ENCODE assay signal across 26 mouse cellular contexts in the genomic region with DNA sequence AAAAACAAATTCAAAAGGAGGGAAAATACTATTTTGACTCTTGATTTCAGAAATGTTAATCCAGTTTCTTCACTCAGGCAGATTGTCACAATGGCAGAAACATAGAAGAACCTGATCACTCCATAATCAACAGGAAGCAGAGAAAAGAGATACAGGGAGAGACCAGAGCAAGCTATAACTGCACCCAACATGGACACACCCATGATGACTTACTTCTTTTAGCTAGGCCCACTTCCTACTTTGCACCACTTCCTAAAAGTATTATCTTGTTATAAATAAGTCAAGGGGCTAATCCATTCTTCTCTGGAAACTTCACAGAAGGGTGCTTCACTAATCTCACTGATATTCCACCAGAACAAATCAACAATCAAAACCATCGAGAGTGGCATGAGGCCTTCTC. TPM values are rescaled to one million over a fixed set of nuclear protein-coding genes. Genes with fewer than 3 reads are reported as not detected.
A peak's percentile ranks its signal among the peaks of the same experiment; 100 is the strongest.
DNase-seq lines count a peak whose midpoint lies in the region; ATAC-seq lines count a peak whose summit lies in the region.
"Had no signal": no experiment of that assay in that cellular context is flagged by ENCODE, and none has a peak within 500 bp of the region (broad histone marks: within the 10 kb centered on the region; RNA-seq: fewer than 3 reads in every experiment).

No protein-coding gene starts in this region.

- peak; percentile 79 for ATAC-seq in common myeloid progenitor, adult 5-6 weeks (replicated peaks; ENCODE audit: low read depth, poor library complexity, severe bottlenecking)
- peak; percentile 71 for ATAC-seq in megakaryocyte progenitor cell, adult 5-6 weeks (replicated peaks; ENCODE audit: poor library complexity)
- no peak for ATAC-seq in kidney, embryonic 16.5 days (ENCODE audit: low FRiP score, low TSS enrichment)
- ATAC-seq in midbrain, embryonic 14.5 days (ENCODE audit: low FRiP score, low TSS enrichment), result no peak
- ATAC-seq: forebrain, embryonic 13.5 days; hindbrain, postnatal 0 days; midbrain, embryonic 13.5 days had no signal

- WGBS in kidney, embryonic 16.5 days, result 65% methylated on average over 1 of the region's 1 CpGs
- 30% methylated on average over 1 of the region's 1 CpGs for WGBS in midbrain, embryonic 14.5 days

- no peak overlapping the region for H3K4me2 ChIP-seq in kidney, embryonic 16.5 days (replicated peaks; ENCODE audit: low read depth, low read length)
- no peak overlapping the region for H3K4me2 ChIP-seq in midbrain, embryonic 14.5 days (ENCODE audit: low read length)
- H3K4me2 ChIP-seq: forebrain, embryonic 13.5 days; heart, embryonic 12.5 days; midbrain, embryonic 13.5 days; neural tube, embryonic 13.5 days had no signal

- H3K9ac ChIP-seq in kidney, embryonic 16.5 days (replicated peaks; ENCODE audit: low read length), result no peak overlapping the region
- H3K9ac ChIP-seq in midbrain, embryonic 14.5 days (replicated peaks; ENCODE audit: low read length), result no peak overlapping the region
- H3K9ac ChIP-seq: forebrain, embryonic 13.5 days; heart, embryonic 12.5 days; liver, embryonic 14.5 days; midbrain, embryonic 13.5 days; neural tube, embryonic 13.5 days had no signal

- no peaks in the 10 kb centered on the region for H3K9me3 ChIP-seq in kidney, embryonic 16.5 days (ENCODE audit: low read length)
- H3K9me3 ChIP-seq in midbrain, embryonic 14.5 days (ENCODE audit: control insufficient read depth, low read length), result no peaks in the 10 kb centered on the region
- H3K9me3 ChIP-seq: forebrain, embryonic 13.5 days; heart, embryonic 12.5 days; hindbrain, embryonic 10.5 days; midbrain, embryonic 13.5 days; neural tube, embryonic 13.5 days had no signal

- DNase-seq in spleen, postnatal 36 days (ENCODE audit: low spot score in 2 of 2), result peak; percentile 19 to 37
- DNase-seq in spleen, adult 18-20 months, result no peak
- no peak for DNase-seq in gastrocnemius, postnatal 4 days (ENCODE audit: low spot score in 2 of 2)
- no peak for DNase-seq in midbrain, embryonic 14.5 days
- no peak for DNase-seq in adrenal gland, postnatal 4 days (ENCODE audit: low spot score in 2 of 2)
- DNase-seq: cerebellum, adult 2 months; cerebellum, postnatal 25 days; embryo, embryonic 11 days; heart, adult 11 months; heart, postnatal 10 days; kidney, adult 11 months; layer of hippocampus, adult 9-11 months; right cerebral cortex, adult 18-20 months; right cerebral cortex, postnatal 4 days; thymus, postnatal 14 days had no signal

- H3K4me3 ChIP-seq in kidney, embryonic 16.5 days (ENCODE audit: low read length), result no peak overlapping the region
- H3K4me3 ChIP-seq in midbrain, embryonic 14.5 days (replicated peaks; ENCODE audit: low read depth, low read length), result no peak overlapping the region
- H3K4me3 ChIP-seq: forebrain, embryonic 13.5 days; heart, embryonic 12.5 days; hindbrain, embryonic 10.5 days; midbrain, embryonic 13.5 days; neural tube, embryonic 13.5 days had no signal

- no peak overlapping the region for H3K27ac ChIP-seq in kidney, embryonic 16.5 days (ENCODE audit: low read length)
- no peak overlapping the region for H3K27ac ChIP-seq in midbrain, embryonic 14.5 days (replicated peaks; ENCODE audit: low read depth, low read length)
- H3K27ac ChIP-seq: forebrain, embryonic 13.5 days; hindbrain, embryonic 10.5 days; hindbrain, postnatal 0 days; kidney, postnatal 0 days; liver, embryonic 14.5 days; midbrain, embryonic 13.5 days; neural tube, embryonic 13.5 days had no signal

- H3K36me3 ChIP-seq in kidney, embryonic 16.5 days (ENCODE audit: insufficient read depth, low read length), result no peaks in the 10 kb centered on the region
- no peaks in the 10 kb centered on the region for H3K36me3 ChIP-seq in midbrain, embryonic 14.5 days (ENCODE audit: control insufficient read depth, insufficient read depth, low read length)
- H3K36me3 ChIP-seq: heart, embryonic 12.5 days; hindbrain, embryonic 10.5 days; midbrain, embryonic 13.5 days; neural tube, embryonic 13.5 days had no signal

- no peaks in the 10 kb centered on the region for H3K4me1 ChIP-seq in kidney, embryonic 16.5 days (ENCODE audit: insufficient read depth, low read length)
- H3K4me1 ChIP-seq in midbrain, embryonic 14.5 days (ENCODE audit: control insufficient read depth, insufficient read depth, low read length), result no peaks in the 10 kb centered on the region
- H3K4me1 ChIP-seq: forebrain, embryonic 13.5 days; heart, embryonic 12.5 days; hindbrain, embryonic 10.5 days; midbrain, embryonic 13.5 days; neural tube, embryonic 13.5 days had no signal

- H3K27me3 ChIP-seq in kidney, embryonic 16.5 days (ENCODE audit: insufficient read depth, low read length), result no peaks in the 10 kb centered on the region
- no peaks in the 10 kb centered on the region for H3K27me3 ChIP-seq in midbrain, embryonic 14.5 days (ENCODE audit: control insufficient read depth, insufficient read depth, low read length)
- H3K27me3 ChIP-seq: forebrain, embryonic 13.5 days; heart, embryonic 12.5 days; midbrain, embryonic 13.5 days; neural tube, embryonic 13.5 days had no signal

RNA-seq across cellular contexts. Expression of a gene that starts 42.3 kb away (rescaled TPM):
- 24.3 and 43.8 TPM in 2 replicates for total RNA-seq in common myeloid progenitor, adult 5-6 weeks (2017)
- 120 and 136 TPM in 2 replicates for total RNA-seq in megakaryocyte progenitor cell, adult 5-6 weeks (2015)
- 15.9 and 26.8 TPM in 2 replicates for total RNA-seq in megakaryocyte progenitor cell, adult 5-6 weeks (2017)
- polyA plus RNA-seq in kidney, embryonic 16.5 days (2015; fragmentation: Nextera tagmentation; extraction: Ambion mirVana), result 1.7 and 1.8 TPM in 2 replicates
- 1 to 10 TPM; 6.7 to 7.3 TPM for total RNA-seq in gastrocnemius, postnatal 4 days (2021)
- polyA plus RNA-seq in midbrain, embryonic 14.5 days (2014; fragmentation: Nextera tagmentation; extraction: Ambion mirVana), result 0.58 and 0.86 TPM in 2 replicates
- total RNA-seq in adrenal gland, postnatal 4 days (2021), result 1 to 10 TPM; 3.9 to 4.0 TPM

Comparison
In these comparisons a context has a peak if more than half of its experiments do, and no peak if none do; other contexts are left out.
1. DNase-seq: peak in spleen, postnatal 36 days (2 of 2); none in spleen, adult 18-20 months (0 of 2), gastrocnemius, postnatal 4 days (0 of 2), midbrain, embryonic 14.5 days (single experiment) and adrenal gland, postnatal 4 days (0 of 2).
2. ATAC-seq: peak in common myeloid progenitor, adult 5-6 weeks (single experiment) and megakaryocyte progenitor cell, adult 5-6 weeks (single experiment); none in kidney, embryonic 16.5 days (single experiment) and midbrain, embryonic 14.5 days (single experiment).